Mouse (Mus musculus): ENCODE results near the gene Eef1akmt3. TPM values are rescaled to one million over a fixed set of nuclear protein-coding genes. Genes with fewer than 3 reads are reported as not detected.
"Not testable (repeated sequence)": the region's sequence is repeated elsewhere in the genome, so short reads cannot be mapped to it uniquely, and the experiment has no call there.

Gene Eef1akmt3
- polyA plus RNA-seq (2012; rRNA removed), result 0.18 and 0.27 TPM in 2 replicates

DNA sequence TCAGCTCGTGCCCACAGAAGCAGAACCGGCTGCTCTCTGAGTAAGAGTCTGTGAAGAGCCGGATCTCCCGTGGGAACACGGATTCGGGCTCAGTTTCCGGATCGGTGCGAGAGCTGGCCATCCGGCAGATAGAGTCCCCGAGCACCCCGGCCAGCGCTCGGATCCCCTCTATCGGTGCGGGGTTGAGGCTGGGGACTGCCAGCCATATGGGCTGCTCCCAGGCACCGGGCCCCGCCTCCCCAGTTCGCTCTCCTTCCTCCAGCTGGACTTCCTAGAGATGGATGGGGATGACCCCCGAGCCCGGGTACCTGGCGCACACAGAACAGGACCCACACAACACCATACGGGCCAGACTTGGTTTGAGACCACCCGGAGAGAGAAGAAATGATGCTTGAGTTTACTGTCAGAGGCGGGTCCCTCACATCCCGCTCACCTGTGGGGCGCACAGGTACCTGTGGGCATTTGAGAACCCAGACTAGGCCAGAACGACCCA, at the start of gene Eef1akmt3, which contains the start of gene Mettl1:
Gene Eef1akmt3, minus strand, starts transcription at position 240 of the 493 bp plus-strand sequence.
Gene Mettl1, plus strand, starts transcription at position 141 of the 493 bp plus-strand sequence.
- no peak for DNase-seq (ENCODE audit: extremely low spot score in 1 of 2, low spot score in 1 of 2)

DNA sequence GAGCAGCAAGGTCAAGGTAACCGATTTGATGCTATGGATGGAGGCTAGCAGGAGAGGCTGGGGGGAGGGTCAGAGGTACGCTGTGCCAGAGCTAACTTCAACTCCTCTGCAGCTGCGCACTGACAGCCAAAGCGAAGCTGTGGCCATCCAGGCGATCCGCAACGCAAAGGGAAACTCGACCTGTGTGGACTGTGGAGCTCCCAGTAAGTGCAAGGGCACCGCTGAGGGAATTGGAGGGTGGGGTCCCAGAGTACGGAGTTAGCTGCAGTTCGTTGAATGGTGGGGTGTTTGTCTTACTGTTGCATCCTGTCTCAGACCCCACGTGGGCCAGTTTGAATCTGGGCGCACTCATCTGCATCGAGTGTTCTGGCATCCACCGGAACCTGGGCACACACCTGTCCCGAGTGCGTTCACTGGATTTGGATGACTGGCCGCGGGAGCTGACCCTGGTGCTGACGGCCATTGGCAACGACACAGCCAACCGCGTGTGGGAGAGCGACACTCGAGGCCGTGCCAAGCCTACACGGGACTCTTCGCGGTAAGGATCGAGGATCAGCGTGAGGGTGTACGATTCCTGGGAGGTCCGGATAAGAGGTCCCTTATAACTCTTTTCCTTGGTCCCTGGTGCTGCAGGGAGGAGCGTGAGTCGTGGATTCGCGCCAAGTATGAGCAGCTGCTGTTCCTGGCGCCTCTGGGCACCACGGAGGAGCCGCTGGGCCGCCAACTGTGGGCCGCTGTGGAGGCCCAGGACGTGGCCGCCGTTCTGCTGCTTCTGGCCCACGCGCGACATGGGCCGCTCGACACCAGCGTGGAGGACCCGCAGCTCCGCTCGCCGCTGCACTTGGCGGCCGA, 49.5 kb upstream of the Eef1akmt3 start:
- DNase-seq (ENCODE audit: extremely low spot score in 1 of 2, low spot score in 1 of 2), result no peak

- DNase-seq (ENCODE audit: extremely low spot score in 1 of 2, low spot score in 1 of 2), result no peak
These were observed 44.3 kb upstream of the Eef1akmt3 start for GRCm38 (mm10) chr10:127085633-127086032.

DNA sequence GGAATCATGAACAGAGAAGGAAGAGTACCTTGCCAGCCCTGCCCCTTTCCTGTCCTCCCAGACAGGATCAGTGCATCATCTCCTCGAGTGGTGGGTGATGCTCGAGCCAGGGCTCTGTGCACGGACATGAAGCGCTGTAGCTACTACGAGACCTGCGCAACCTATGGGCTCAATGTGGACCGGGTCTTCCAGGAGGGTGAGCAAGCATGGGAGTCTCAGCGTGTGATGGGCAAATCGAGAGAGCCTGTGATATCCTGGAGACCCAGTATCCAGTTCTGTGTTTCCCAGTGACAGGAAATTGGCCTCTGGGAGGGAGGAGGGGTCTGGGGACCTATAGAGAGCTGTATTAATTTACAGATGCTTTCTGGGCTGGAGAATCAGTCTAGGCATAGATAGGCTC, 43.7 kb upstream of the Eef1akmt3 start:
- DNase-seq (ENCODE audit: extremely low spot score in 1 of 2, low spot score in 1 of 2), result no peak

- DNase-seq (ENCODE audit: extremely low spot score in 1 of 2, low spot score in 1 of 2), result no peak
These were observed 42.6 kb upstream of the Eef1akmt3 start for GRCm38 (mm10) chr10:127083915-127084306.

DNA sequence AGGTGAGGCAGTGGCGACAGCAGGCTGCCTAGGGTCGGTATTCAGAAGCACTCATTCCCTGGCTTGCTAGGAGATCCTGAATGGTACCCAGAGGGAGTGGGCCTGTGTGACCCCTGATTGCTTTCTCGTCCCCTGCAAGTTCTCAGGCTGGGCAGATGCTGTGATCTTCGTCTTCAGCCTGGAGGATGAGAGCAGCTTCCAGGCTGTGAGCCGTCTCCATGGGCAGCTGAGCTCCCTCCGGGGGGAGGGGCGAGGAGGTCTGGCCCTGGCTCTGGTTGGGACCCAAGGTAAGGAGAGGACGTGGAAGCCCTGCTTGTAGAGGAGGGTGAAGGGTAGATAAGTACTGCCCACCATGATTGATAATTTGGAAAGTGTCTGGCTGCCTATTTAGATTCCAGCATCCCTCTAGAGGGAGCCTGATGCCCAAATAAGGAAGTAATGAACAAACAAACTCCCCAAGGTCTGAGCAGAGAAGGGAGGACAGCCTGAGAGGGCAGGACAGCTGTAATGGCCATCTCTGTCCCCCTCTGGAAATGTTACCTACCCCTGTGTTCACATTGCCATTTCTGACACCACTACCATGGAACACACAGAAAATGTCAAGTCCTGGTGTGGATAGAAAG, 42.1 kb upstream of the Eef1akmt3 start:
- no peak for DNase-seq (ENCODE audit: extremely low spot score in 1 of 2, low spot score in 1 of 2)

DNA sequence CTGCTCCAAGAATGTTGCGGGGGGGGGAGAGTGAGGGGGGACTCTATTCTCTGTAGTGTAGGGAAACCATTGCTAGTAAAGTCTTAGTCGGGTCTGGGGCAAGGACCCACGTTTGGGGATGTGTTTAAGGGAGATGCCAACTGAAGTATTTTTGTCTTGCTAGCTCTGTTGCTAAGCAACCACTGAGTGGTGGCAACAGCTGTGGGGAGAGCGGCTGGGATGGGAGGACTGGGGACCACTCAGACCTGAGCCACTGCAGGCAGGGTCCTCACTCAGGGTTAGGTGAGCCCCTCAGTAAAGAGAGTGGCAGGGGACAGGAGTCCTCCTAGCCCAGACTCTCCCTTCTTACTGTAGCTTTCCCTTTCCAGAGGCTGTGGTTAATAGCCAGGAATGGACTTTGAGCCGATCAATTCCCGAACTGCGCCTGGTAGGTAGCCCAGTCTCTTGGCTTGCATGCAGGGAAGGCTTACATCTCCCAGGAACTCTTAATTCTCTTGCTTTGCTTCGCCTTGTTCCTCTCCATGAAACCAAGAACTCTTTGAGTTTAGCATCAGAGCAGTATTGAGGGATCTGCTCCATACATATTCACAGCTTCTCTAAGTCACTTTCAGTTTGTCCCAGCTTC, 40.8 kb upstream of the Eef1akmt3 start:
- peak in 1 of 2 experiments; percentile 65 for DNase-seq (ENCODE audit: extremely low spot score in 1 of 2, low spot score in 1 of 2)

DNA sequence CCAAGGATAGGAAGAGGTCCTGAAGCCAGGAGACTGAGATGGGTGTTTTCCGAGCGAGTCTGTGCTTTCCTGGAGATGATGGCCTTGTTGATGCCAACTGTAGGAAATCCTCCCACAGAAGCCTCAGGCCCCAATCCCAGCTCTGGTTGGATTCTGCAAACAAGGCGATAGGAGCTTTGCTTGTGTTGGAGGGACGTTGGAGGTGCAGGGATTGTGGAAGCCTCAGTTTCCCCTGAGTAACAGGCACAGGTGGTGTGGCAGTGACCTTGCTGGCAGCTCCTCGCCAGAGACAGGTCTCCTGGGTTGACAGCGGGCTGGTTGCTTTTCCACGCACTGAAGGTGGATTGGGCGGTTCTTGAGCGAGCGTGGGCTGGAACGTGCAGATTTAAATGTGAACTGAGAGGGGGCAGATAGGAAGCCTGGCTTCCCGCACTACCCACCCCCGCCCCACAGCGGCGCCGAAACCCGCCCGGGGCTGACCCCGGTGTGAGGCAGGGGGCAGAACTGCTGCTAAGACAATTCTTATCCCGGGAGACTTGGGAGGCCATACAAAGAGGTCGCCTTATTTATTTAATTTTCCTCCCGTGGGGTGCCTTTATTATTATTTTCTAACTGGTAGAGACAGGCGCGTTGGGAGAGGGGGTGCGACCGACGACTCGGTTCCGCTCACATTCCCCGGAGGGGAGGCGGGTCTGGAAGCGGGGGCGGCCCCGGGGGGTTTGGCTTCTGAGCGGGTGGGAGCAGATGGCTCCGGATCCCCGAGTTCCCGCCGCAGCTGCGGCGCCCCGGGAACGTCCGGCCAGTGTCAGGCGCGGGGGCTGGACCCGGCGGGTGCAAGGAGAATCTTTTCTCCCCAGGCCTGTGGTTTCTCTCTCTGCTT, 39.8 kb upstream of the Eef1akmt3 start:
- peak in 1 of 2 experiments; percentile 79 for DNase-seq (ENCODE audit: extremely low spot score in 1 of 2, low spot score in 1 of 2)

GRCm38 (mm10) chr10:127079665-127080391, 38.5 kb upstream of the Eef1akmt3 start:
- no peak for DNase-seq (ENCODE audit: extremely low spot score in 1 of 2, low spot score in 1 of 2)

DNA sequence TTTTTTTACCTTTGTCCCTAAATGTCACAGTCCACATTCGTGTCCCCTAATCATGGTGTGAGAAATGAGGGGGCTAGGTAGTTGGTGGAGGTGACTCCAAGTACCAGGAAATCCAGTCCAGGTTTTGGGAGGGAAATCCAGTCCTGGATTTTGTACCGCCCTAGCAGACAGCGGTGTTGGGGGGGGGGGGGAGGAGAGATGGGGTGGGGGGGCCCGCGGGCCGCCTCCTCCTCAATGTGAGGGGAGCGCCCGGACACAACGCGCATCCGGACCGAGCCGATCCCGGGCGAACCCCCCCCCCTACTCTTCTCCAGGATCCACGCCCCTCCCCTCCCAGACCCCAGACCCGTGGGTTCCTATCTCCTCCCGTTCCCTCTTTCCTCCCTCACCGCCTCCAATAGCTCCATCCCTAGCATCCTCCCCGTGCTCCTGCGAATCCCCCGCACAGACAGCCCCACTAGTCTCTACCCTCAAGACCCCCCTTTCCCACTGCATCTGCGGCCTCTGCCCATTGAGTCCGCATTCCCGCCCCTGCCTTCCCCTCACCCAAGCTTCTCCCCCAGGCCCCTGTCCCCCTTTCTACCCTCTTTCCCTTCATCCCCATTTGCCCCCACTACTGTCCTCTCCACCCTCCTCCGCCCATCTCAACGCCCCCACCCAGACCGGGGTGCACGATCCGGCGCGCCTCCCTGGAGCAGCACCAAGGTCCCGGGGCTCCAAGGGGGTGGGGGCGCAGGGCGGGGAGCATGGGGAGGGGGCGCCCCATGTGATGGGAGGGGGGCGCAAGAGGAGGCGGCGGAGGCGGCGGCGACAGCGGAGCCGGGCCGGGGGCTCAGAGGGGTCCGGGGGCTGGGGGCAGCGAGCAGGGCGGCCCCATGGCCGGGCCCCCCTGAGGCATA, 37.6 kb upstream of the Eef1akmt3 start:
- peak in 1 of 2 experiments; percentile 90 for DNase-seq (ENCODE audit: extremely low spot score in 1 of 2, low spot score in 1 of 2)

GRCm38 (mm10) chr10:127078001-127078676, 36.8 kb upstream of the Eef1akmt3 start:
- peak in 1 of 2 experiments; percentile 85 for DNase-seq (ENCODE audit: extremely low spot score in 1 of 2, low spot score in 1 of 2)

DNA sequence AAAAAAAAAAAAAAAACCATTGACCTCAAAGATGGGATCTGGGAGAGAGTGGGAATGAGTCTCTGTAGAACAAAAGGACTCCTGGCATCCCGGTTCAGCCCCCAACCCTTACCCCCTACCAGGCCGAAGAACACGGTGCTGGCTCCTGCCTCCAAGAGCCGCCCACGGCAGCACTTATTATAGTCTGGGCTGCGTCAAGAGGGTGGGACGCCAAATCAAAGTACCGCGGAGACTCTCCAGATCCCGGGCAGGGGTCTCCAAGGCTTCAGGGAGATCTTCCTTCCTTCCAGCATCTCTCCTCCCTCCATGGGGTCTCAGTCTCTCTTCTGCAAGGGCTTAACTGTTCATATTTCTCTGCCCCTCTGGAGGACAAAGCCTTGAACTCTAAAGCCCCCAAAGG, 36.2 kb upstream of the Eef1akmt3 start:
- peak in 1 of 2 experiments; percentile 71 for DNase-seq (ENCODE audit: extremely low spot score in 1 of 2, low spot score in 1 of 2)

DNA sequence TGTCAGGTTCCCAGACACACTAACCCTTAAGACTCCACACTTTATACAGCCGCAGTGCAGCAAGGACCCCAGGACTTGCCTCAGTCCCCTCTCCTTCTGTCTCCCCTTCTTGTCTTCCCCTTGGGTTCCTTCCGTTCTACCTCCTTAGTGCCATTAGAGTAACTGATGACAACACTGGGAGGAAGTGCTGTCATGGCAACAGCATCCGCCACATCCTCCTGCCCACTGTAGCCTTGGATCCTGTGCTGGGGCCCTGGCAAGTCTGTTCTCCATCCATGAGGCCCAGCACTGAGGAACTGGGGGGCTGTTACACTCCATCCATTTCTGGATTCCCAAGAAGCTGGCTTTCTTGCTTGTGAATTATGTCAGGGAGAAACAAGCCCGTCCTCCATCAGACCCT, 34.8 kb upstream of the Eef1akmt3 start:
- no peak for DNase-seq (ENCODE audit: extremely low spot score in 1 of 2, low spot score in 1 of 2)

DNA sequence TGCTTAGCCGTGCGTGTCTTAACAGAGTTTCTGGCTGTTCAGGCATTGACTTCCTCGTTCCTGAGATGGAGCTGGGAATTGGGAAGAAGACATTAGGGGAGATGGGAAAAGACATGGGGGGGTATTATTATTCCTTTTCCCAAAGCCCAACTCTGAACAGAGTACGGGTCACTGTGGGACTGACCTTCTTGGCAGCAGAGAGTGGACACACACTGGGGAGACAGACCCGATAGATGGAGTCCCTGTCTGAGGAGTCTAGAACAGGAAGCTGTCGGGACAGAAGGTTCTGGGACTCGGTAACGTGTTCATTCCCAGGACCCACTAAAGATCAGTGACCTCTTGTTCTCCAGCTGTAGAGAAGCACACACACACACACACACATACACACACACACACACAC, 34.3 kb upstream of the Eef1akmt3 start:
- DNase-seq (ENCODE audit: extremely low spot score in 1 of 2, low spot score in 1 of 2), result no peak

DNA sequence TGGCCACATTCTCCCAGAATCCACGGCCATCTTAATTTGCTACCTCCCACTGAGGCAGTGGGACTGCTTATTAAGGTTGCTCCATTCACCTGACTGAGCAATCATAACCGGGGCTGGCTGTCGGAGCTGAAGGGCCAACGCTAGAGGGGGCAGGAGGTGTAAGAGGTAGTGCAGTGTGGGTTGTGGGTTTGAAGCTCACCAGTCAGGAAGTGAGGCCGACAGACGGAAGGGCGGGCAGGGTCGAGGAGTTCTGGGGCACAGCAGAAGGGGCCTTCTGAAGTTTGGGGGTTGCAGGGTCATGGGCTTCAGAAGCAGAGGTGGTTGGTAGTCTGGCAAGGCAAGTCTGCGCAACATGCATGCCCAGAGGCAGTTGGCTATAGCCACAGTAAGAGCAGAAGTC, 33.8 kb upstream of the Eef1akmt3 start, which contains the start of gene Agap2:
Gene Agap2, plus strand, starts transcription at position 205 of the 400 bp plus-strand sequence.
- DNase-seq (ENCODE audit: extremely low spot score in 1 of 2, low spot score in 1 of 2), result no peak

GRCm38 (mm10) chr10:127073981-127074380, 32.7 kb upstream of the Eef1akmt3 start:
- DNase-seq (ENCODE audit: extremely low spot score in 1 of 2, low spot score in 1 of 2), result no peak

DNA sequence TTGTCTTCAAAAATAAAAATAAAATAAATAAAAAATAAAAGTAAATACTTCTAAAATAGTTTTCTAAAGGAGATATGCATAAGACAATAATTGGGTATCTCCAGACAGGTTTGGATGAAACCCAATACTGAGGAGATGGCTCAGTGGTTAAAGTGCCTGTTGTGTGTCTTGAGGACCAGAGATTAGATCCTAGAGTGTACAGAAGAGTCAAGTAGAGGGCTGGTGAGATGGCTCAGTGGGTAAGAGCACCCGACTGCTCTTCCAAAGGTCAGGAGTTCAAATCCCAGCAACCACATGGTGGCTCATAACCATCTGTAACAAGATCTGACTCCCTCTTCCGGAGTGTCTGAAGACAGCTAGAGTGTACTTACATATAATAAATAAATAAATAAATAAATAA, 31.7 kb upstream of the Eef1akmt3 start:
- DNase-seq (ENCODE audit: extremely low spot score in 1 of 2, low spot score in 1 of 2), result not testable (repeated sequence)

DNA sequence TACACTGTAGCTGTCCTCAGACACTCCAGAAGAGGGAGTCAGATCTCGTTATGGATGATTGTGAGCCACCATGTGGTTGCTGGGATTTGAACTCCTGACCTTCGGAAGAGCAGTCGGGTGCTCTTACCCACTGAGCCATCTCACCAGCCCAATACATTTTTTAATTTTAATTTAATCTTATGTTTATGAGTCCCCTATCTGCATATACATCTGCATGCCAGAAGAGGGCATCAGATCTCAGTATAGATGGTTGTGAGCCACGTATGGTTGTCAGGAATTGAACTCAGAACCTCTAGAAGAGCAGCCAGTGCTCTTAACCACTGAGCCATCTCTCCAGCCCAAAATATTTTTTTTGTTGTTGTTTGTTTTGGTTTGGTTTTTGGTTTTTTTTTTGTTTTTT, 31.0 kb upstream of the Eef1akmt3 start:
- not testable (repeated sequence) for DNase-seq (ENCODE audit: extremely low spot score in 1 of 2, low spot score in 1 of 2)
